Mouse (Mus musculus): Measurements from ENCODE around the gene Fam111a. TPM values are rescaled to one million over a fixed set of nuclear protein-coding genes. Genes with fewer than 3 reads are reported as not detected.

Gene Fam111a
- polyA plus RNA-seq, 1 experiment, result 2.8 TPM

- DNase-seq (ENCODE audit: low read depth, low spot score), result no peak
- whole genome bisulfite sequencing, result 65% methylated on average over 3 of the region's 3 CpGs
Measured at GRCm38 (mm10) chr19:12598674-12599073, 53.1 kb downstream of the Fam111a start.

DNA sequence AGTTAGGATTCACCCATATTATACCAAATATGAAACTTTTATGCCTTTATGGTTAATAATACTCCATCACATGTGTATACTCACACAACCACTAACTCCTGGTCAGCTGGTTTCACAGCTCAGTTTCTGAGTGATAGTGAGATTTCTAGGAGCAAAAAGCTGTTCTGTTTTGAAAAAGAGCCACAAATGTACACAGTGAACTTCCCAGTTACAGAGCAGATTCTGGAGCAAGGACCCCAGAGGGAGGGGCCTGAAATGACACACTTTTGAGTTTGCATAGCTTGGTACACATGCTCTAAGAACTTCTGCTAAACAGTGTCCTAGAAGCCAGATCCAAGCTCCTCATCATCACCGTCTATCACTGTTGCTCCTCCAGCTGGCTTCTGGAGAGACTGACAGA lies 54.1 kb downstream of the Fam111a start, which contains the start of gene Gm4952:
Gene Gm4952, plus strand, starts transcription at position 301 of the 400 bp plus-strand sequence.
- WGBS, result 45% methylated on average over 1 of the region's 1 CpGs

DNA sequence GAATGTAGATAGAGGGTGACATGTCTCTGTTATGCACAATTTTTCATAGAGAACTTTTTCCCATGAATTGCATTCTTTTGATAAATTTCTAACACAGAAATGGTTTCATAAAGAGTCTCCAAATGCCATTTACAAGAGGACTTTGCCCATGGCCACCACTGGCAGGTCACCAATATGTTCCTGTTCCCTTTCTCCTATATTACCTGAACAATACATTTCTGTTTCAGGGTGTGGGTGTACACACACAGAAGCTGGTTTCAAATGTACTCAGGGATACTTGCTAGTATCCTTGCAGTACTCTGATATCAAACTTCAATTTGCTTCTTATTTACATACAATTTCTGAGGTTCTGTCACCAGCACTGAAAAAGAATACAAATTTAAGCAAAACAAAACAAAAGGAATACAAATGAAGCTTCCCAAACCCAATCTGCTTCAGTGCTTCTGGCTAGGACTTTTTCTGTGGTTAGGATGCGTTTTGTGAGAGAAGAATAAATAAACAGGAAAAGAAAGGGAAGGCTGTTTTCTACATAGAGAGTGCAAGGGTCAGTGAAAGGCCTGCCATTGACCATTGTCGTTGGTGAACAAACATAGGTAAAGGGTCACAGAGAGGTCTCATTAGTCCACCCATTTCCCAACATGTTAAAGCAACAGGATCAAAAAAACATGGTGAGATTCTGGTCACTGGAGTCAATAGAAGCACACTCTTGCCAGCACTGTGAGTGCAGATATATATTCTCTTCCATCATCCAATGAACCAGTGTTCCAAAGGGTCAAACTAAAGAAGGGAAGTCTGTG lies 55.3 kb downstream of the Fam111a start:
- 12% methylated on average over 2 of the region's 2 CpGs for WGBS
- no peak for DNase-seq (ENCODE audit: low read depth, low spot score)

More for the DNA sequence above, 54.1 kb downstream of the Fam111a start, which contains the start of gene Gm4952:
- DNase-seq (ENCODE audit: low read depth, low spot score), result no peak

- no peak for DNase-seq (ENCODE audit: low read depth, low spot score)
Measured at GRCm38 (mm10) chr19:12608336-12608735, 62.8 kb downstream of the Fam111a start.

GRCm38 (mm10) chr19:12613646-12614045 lies 68.1 kb downstream of the Fam111a start:
- DNase-seq (ENCODE audit: low read depth, low spot score), result no peak
- 54% methylated on average over 1 of the region's 1 CpGs for WGBS

DNA sequence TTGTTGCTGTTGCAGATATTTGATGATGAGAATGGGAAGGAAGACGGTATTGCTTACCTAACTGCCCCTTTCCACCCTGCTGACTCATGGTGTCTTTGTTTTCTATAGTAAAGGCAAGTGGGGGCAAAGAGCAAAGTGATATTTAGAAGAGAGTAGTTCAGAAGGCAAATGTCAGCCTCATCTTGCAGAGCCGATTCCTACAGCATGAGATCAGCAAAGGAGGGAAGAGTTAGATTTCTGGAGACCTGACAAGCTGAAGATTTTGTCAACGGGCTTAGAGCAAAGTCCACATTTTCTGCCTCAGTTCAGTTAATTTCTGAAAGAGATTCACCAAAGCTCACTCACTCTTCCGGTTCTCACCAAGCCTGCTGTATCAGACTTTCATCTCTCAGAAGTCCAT lies 87.6 kb downstream of the Fam111a start, which contains the start of gene Glyat:
Gene Glyat, plus strand, starts transcription at position 133 of the 400 bp plus-strand sequence.
- WGBS, result 29% methylated on average over 4 of the region's 4 CpGs
- no peak for DNase-seq (ENCODE audit: low read depth, low spot score)

GRCm38 (mm10) chr19:12634259-12634658 lies 88.7 kb downstream of the Fam111a start:
- no peak for DNase-seq (ENCODE audit: low read depth, low spot score)
- WGBS, result 80% methylated on average over 3 of the region's 3 CpGs

DNA sequence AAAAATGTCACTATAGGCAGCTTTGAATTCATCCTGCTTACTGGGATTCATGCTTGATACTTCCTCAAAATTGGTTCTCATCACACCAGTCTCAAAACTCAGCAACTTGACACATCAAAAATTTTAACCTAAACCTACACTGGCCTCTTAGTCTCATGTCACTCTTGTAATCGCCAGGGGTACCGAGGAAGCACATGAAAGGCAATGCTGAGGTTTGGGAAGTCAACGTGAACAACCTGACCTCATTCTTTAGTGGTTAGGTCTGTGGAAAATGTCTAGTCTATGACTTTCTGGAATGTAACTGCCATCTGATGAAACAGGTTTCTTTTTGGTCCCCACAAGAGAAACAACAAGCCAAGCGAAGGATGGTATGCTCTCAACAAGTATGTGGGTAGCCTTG lies 89.4 kb downstream of the Fam111a start:
- 87% methylated on average over 4 of the region's 4 CpGs for WGBS
- no peak for DNase-seq (ENCODE audit: low read depth, low spot score)

GRCm38 (mm10) chr19:12636863-12637262 lies 91.3 kb downstream of the Fam111a start:
- no peak for DNase-seq (ENCODE audit: low read depth, low spot score)
- WGBS, result 77% methylated on average over 3 of the region's 3 CpGs

- DNase-seq (ENCODE audit: low read depth, low spot score), result no peak
- 40% methylated on average over 1 of the region's 1 CpGs for WGBS
Measured at GRCm38 (mm10) chr19:12638049-12638448, 92.5 kb downstream of the Fam111a start.

Other genes starting within 250 kb of the Fam111a start
- gene Olfr1436, start 246.6 kb upstream of the Fam111a start, polyA plus RNA-seq (2012; rRNA removed), result not detected in 2 replicates
- not detected in 2 replicates for gene Olfr1437, start 220.6 kb upstream of the Fam111a start, polyA plus RNA-seq (2012; rRNA removed)
- not detected in 2 replicates for gene Olfr1438-ps1, start 209.8 kb upstream of the Fam111a start, polyA plus RNA-seq (2012; rRNA removed)
- gene Olfr1440, start 158.5 kb upstream of the Fam111a start, polyA plus RNA-seq (2012; rRNA removed), result not detected in 2 replicates
- not detected in 2 replicates for gene Olfr1441, start 128.3 kb upstream of the Fam111a start, polyA plus RNA-seq (2012; rRNA removed)
- not detected in 2 replicates for gene Pfpl, start 117.8 kb upstream of the Fam111a start, polyA plus RNA-seq (2012; rRNA removed)
- 7.9 and 17.8 TPM in 2 replicates for gene Mpeg1, start 85.0 kb upstream of the Fam111a start, polyA plus RNA-seq (2012; rRNA removed)
- gene Dtx4, start 44.3 kb upstream of the Fam111a start, polyA plus RNA-seq (2012; rRNA removed), result 10.3 and 13.1 TPM in 2 replicates
- not detected in 2 replicates for gene Gm4952, start 54.2 kb downstream of the Fam111a start, polyA plus RNA-seq (2012; rRNA removed)
- not detected in 2 replicates for gene Glyat, start 87.6 kb downstream of the Fam111a start, polyA plus RNA-seq (2012; rRNA removed)
- gene Olfr1442, start 124.7 kb downstream of the Fam111a start, polyA plus RNA-seq (2012; rRNA removed), result not detected in 2 replicates
- not detected in 2 replicates for gene Olfr1443, start 132.4 kb downstream of the Fam111a start, polyA plus RNA-seq (2012; rRNA removed)
- gene Keg1, start 150.0 kb downstream of the Fam111a start, polyA plus RNA-seq (2012; rRNA removed), result not detected in 2 replicates
- gene Cntf, start 219.9 kb downstream of the Fam111a start, polyA plus RNA-seq (2012; rRNA removed), result 2.0 TPM in 2 replicates